15 mouse cellular contexts compared by ENCODE assay signal in the genomic region with DNA sequence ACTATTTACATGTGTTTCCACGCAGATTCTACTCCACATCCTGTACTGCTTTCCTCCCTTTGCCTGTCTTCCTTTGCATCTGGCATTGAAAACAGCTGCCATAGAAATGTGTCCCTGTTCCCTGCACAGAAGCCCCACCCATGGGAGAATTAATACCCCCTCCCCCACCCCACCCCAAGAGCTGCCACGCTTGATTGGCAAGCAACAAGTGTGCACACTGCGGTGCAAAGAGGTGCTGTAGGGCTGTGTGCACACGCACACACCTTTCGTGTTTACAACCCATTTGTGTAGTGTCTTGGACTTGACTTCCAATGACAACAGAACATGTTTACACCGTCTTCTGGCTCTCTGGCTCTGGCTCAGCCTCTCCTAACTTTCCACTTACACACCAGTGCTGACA.
"Had no signal": no experiment of that assay in that cellular context is flagged by ENCODE, and none has a peak within 500 bp of the region (broad histone marks: within the 10 kb centered on the region; RNA-seq: fewer than 3 reads in every experiment).

No protein-coding gene starts in this region.

- ATAC-seq: liver, embryonic 12.5 days had no signal

- DNase-seq: kidney, adult 18-20 months; kidney, postnatal 14 days; layer of hippocampus, adult 9-11 months; layer of hippocampus, postnatal 36 days; left cerebral cortex, postnatal 4 days; lung, postnatal 4 days; midbrain, embryonic 14.5 days; thymus, adult 2 months; thymus, postnatal 25 days had no signal

- H3K36me3 ChIP-seq: kidney, embryonic 15.5 days; limb, embryonic 15.5 days; liver, embryonic 12.5 days; lung, embryonic 15.5 days; midbrain, embryonic 10.5 days; neural tube, embryonic 12.5 days had no signal

- H3K27ac ChIP-seq: kidney, embryonic 15.5 days; limb, embryonic 15.5 days; liver, embryonic 12.5 days; lung, embryonic 15.5 days; midbrain, embryonic 10.5 days; neural tube, embryonic 12.5 days had no signal

- H3K4me1 ChIP-seq: limb, embryonic 15.5 days; liver, embryonic 12.5 days; lung, embryonic 15.5 days; neural tube, embryonic 12.5 days had no signal

- H3K4me3 ChIP-seq: kidney, embryonic 15.5 days; limb, embryonic 15.5 days; liver, embryonic 12.5 days; lung, embryonic 15.5 days; midbrain, embryonic 10.5 days; neural tube, embryonic 12.5 days had no signal

- H3K27me3 ChIP-seq: kidney, embryonic 15.5 days; limb, embryonic 15.5 days; liver, embryonic 12.5 days; lung, embryonic 15.5 days; neural tube, embryonic 12.5 days had no signal

- H3K4me2 ChIP-seq: kidney, embryonic 15.5 days; limb, embryonic 15.5 days; liver, embryonic 12.5 days; lung, embryonic 15.5 days; neural tube, embryonic 12.5 days had no signal

- H3K9ac ChIP-seq: kidney, embryonic 15.5 days; limb, embryonic 15.5 days; liver, embryonic 12.5 days; lung, embryonic 15.5 days; neural tube, embryonic 12.5 days had no signal

- H3K9me3 ChIP-seq: kidney, embryonic 15.5 days; limb, embryonic 15.5 days; liver, embryonic 12.5 days; lung, embryonic 15.5 days; midbrain, embryonic 10.5 days; neural tube, embryonic 12.5 days had no signal
